Mouse (Mus musculus) G1E (cell line): Measurements from ENCODE around the gene Tmem255a.

Experiments
- CTCF ChIP-seq: IDR thresholded peaks from 2 replicates; pipeline ENCODE4 v1.5.1; 2012; ENCODE audit warnings: low read depth, low read length, inconsistent platforms, mixed read lengths
- GATA1 ChIP-seq: IDR thresholded peaks from 2 replicates; pipeline ENCODE4 v1.6.1; 2012; ENCODE audit warnings: borderline replicate concordance, low read length, inconsistent platforms, mixed read lengths
- POLR2AphosphoS5 ChIP-seq: IDR thresholded peaks from 2 replicates; pipeline ENCODE4 v1.6.1; 2012; ENCODE audit warnings: low read depth, low read length, inconsistent platforms; ENCODE audit not compliant: insufficient replicate concordance

- TF ChIP-seq CTCF = no peak
- no peak for TF ChIP-seq GATA1
- no peak for TF ChIP-seq POLR2AphosphoS5
Observed at GRCm38 (mm10) chrX:38166592-38166991, 85.6 kb downstream of the Tmem255a start.
